Mouse (Mus musculus) frontal cortex, adult 2 months (tissue): ENCODE results near the gene Inmt. TPM values are rescaled to one million over a fixed set of nuclear protein-coding genes. Genes with fewer than 3 reads are reported as not detected.

ENCODE experiments used
- DNase-seq, 2 experiments: peaks; one replicate each; pipeline ENCODE4 v3.0.0; 2022; ENCODE audit warnings: low spot score in 1 of 2; ENCODE audit errors: extremely low spot score in 1 of 2
- polyA plus RNA-seq: library from polyadenylated mRNA; depleted of rRNA; stranded (reverse); fragments of >200 nt; gene quantifications from 2 replicates; pipeline ENCODE4 v1.2.3, GENCODE M21; 2012; rRNA removed

Gene Inmt
- polyA plus RNA-seq, 1 experiment: 4.6 TPM

- DNase-seq: peak in 1 of 2 experiments; percentile 37
These were observed 3.2 kb downstream of the Inmt start for GRCm38 (mm10) chr6:55171638-55172037.

- no peak for DNase-seq
These were observed 5.0 kb downstream of the Inmt start for GRCm38 (mm10) chr6:55169818-55170217.

GRCm38 (mm10) chr6:55166777-55167463 lies 7.9 kb downstream of the Inmt start:
- peak; percentile 34 to 90 for DNase-seq

GRCm38 (mm10) chr6:55163046-55163584 lies 11.7 kb downstream of the Inmt start:
- no peak for DNase-seq

- DNase-seq: peak; percentile 53 to 84
These were observed 13.5 kb downstream of the Inmt start for GRCm38 (mm10) chr6:55161311-55161761.

- DNase-seq: no peak
These were observed 15.6 kb downstream of the Inmt start for GRCm38 (mm10) chr6:55159256-55159655.

- DNase-seq: peak; percentile 24 to 31
These were observed 22.6 kb downstream of the Inmt start for GRCm38 (mm10) chr6:55152226-55152625.

GRCm38 (mm10) chr6:55146138-55146537 lies 28.7 kb downstream of the Inmt start:
- DNase-seq: no peak

- DNase-seq: no peak
These were observed 29.6 kb downstream of the Inmt start for GRCm38 (mm10) chr6:55145285-55145684.

- no peak for DNase-seq
These were observed 36.5 kb downstream of the Inmt start for GRCm38 (mm10) chr6:55138343-55138742.

GRCm38 (mm10) chr6:55133425-55133824 lies 41.4 kb downstream of the Inmt start:
- no peak for DNase-seq

GRCm38 (mm10) chr6:55132794-55133193 lies 42.0 kb downstream of the Inmt start, which contains the start of gene Crhr2:
TSS of gene Crhr2 (minus strand) at chr6:55133016.
- no peak for DNase-seq

GRCm38 (mm10) chr6:55131301-55131700 lies 43.5 kb downstream of the Inmt start:
- DNase-seq: no peak

GRCm38 (mm10) chr6:55130631-55131030 lies 44.2 kb downstream of the Inmt start:
- peak in 1 of 2 experiments; percentile 9 for DNase-seq

GRCm38 (mm10) chr6:55128391-55128790 lies 46.5 kb downstream of the Inmt start:
- no peak for DNase-seq

GRCm38 (mm10) chr6:55126576-55126975 lies 48.3 kb downstream of the Inmt start:
- DNase-seq: no peak

- DNase-seq: no peak
These were observed 51.8 kb downstream of the Inmt start for GRCm38 (mm10) chr6:55123056-55123455.

Other genes with a start within 250 kb of the Inmt start
- 4.7 and 5.2 TPM in 2 replicates for gene Nod1, start 202.4 kb downstream of the Inmt start, polyA plus RNA-seq
- gene Ggct, start 182.1 kb downstream of the Inmt start, polyA plus RNA-seq: 15.2 and 17.5 TPM in 2 replicates
- 81.7 and 84.0 TPM in 2 replicates for gene Gars, start 137.0 kb downstream of the Inmt start, polyA plus RNA-seq
- gene Crhr2, start 42.0 kb downstream of the Inmt start, polyA plus RNA-seq: 2.3 and 2.7 TPM in 2 replicates
- gene Mindy4, start 28.3 kb upstream of the Inmt start, polyA plus RNA-seq: 9.2 and 10.2 TPM in 2 replicates
- 15.1 and 19.6 TPM in 2 replicates for gene Aqp1, start 161.4 kb upstream of the Inmt start, polyA plus RNA-seq
- 0.04 and 0.08 TPM in 2 replicates for gene Ghrhr, start 201.3 kb upstream of the Inmt start, polyA plus RNA-seq